Mouse (Mus musculus) adrenal gland, postnatal 10 days (tissue): ENCODE results near the gene BC004004. TPM values are rescaled to one million over a fixed set of nuclear protein-coding genes. Genes with fewer than 3 reads are reported as not detected.
"Not testable (repeated sequence)": the region's sequence is repeated elsewhere in the genome, so short reads cannot be mapped to it uniquely, and the experiment has no call there.

Source experiments
- DNase-seq: peaks from one replicate; pipeline ENCODE4 v3.0.0; 2021; ENCODE audit warnings: mixed read lengths
- long read RNA-seq, 2 experiments: library from polyadenylated mRNA; stranded (forward); transcript quantifications; one replicate each; pipeline ENCODE4 v2.0.0; 2021
- total RNA-seq, 2 experiments: library from RNA; stranded (reverse); gene quantifications; 2 replicates each; pipeline ENCODE4 v1.2.3; 2021

BC004004 gene
- total RNA-seq, result 100 to 1,000 TPM; 158 to 160 TPM
- long read RNA-seq, experiment 1, full-length matches to known transcripts, result 118 of 147 reads
- long read RNA-seq, experiment 1, partial matches to known transcripts, result 6 of 147 reads
- long read RNA-seq, experiment 1, other reads (novel, unspliced or antisense), result 23 of 147 reads
- long read RNA-seq, experiment 2, full-length matches to known transcripts, result 102 of 129 reads
- long read RNA-seq, experiment 2, partial matches to known transcripts, result 6 of 129 reads
- long read RNA-seq, experiment 2, other reads (novel, unspliced or antisense), result 21 of 129 reads

- DNase-seq, result peak; percentile 97
Observed at GRCm38 (mm10) chr17:29268682-29269348, at the start of gene BC004004. TSS of gene BC004004 (plus strand) at chr17:29268788.

- no peak for DNase-seq
Observed at GRCm38 (mm10) chr17:29220631-29221030, 48.0 kb upstream of the BC004004 start.

GRCm38 (mm10) chr17:29231109-29231508 is 37.5 kb upstream of the BC004004 start:
- DNase-seq, result no peak

- no peak for DNase-seq
Observed at GRCm38 (mm10) chr17:29236111-29236510, 32.5 kb upstream of the BC004004 start.

- DNase-seq, result no peak
Observed at GRCm38 (mm10) chr17:29237267-29237771, 31.3 kb upstream of the BC004004 start.

- no peak for DNase-seq
Observed at GRCm38 (mm10) chr17:29237772-29238420, 30.7 kb upstream of the BC004004 start, which contains the start of gene Cpne5. TSS of gene Cpne5 (minus strand) at chr17:29238167.

- DNase-seq, result no peak
Observed at GRCm38 (mm10) chr17:29238421-29238945, 30.1 kb upstream of the BC004004 start.

- no peak for DNase-seq
Observed at GRCm38 (mm10) chr17:29244912-29245311, 23.7 kb upstream of the BC004004 start.

GRCm38 (mm10) chr17:29245725-29246124 is 22.9 kb upstream of the BC004004 start:
- DNase-seq, result no peak

- peak; percentile 52 for DNase-seq
Observed at GRCm38 (mm10) chr17:29246602-29247001, 22.0 kb upstream of the BC004004 start.

- no peak for DNase-seq
Observed at GRCm38 (mm10) chr17:29247881-29248280, 20.7 kb upstream of the BC004004 start.

GRCm38 (mm10) chr17:29249512-29249911 is 19.1 kb upstream of the BC004004 start:
- DNase-seq, result peak; percentile 88

- DNase-seq, result not testable (repeated sequence)
Observed at GRCm38 (mm10) chr17:29251006-29251405, 17.6 kb upstream of the BC004004 start.

- peak; percentile 95 for DNase-seq
Observed at GRCm38 (mm10) chr17:29251608-29252390, 16.8 kb upstream of the BC004004 start.

GRCm38 (mm10) chr17:29253236-29253635 is 15.4 kb upstream of the BC004004 start:
- no peak for DNase-seq

GRCm38 (mm10) chr17:29253684-29254083 is 14.9 kb upstream of the BC004004 start:
- peak; percentile 8 for DNase-seq

- peak; percentile 48 for DNase-seq
Observed at GRCm38 (mm10) chr17:29254784-29255183, 13.8 kb upstream of the BC004004 start.

GRCm38 (mm10) chr17:29256507-29256906 is 12.1 kb upstream of the BC004004 start:
- DNase-seq, result peak; percentile 6

GRCm38 (mm10) chr17:29257001-29257511 is 11.5 kb upstream of the BC004004 start:
- peak; percentile 13 for DNase-seq

GRCm38 (mm10) chr17:29258025-29258558 is 10.5 kb upstream of the BC004004 start:
- DNase-seq, result peak; percentile 5

- DNase-seq, result peak; percentile 72
Observed at GRCm38 (mm10) chr17:29258921-29259320, 9.7 kb upstream of the BC004004 start.
